Mouse (Mus musculus) megakaryocyte, embryonic 14.5 days (primary cell): ENCODE measurements around the gene Adamts20.

Experiments
- FLI1 ChIP-seq: IDR thresholded peaks from 2 replicates; pipeline ENCODE4 v1.6.1; 2012; ENCODE audit warnings: low read length, inconsistent platforms, mixed read lengths
- GATA1 ChIP-seq: IDR thresholded peaks from 3 replicates; pipeline ENCODE4 v1.6.1; 2012; ENCODE audit warnings: mixed read lengths, low read length, inconsistent platforms, borderline replicate concordance

DNA sequence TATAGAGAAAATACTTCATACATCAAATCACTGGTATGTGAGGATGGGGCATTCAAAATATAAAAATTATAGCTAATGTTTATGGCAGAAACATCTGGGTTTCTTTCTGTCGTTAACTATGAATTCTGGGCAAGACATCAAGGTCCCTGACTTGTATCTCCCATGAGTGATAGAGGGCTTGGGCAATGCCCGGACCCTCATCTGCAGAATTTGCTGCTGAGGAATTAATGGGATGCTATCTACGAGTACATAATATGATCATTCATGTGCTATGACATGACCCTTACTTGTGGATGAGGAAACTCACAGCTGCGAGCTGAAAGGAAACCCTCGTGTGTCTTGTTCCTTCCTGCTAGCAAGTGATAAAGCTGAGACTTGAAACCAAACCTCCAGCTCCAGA, 5.1 kb upstream of the Adamts20 start:
- TF ChIP-seq GATA1 (no peak), FLI1 (no peak)
